Mouse (Mus musculus): ENCODE measurements at regions not wholly inside any gene's neighbourhood (a gene's known extent, or its start where the extent isn't known, plus 50 kb on each side); places are given as distances from the start of the nearest gene placed in this dataset.

GRCm38 (mm10) chr15:25269345-25269996 lies 144.1 kb downstream of the Basp1 start:
- H3K4me3 ChIP-seq (ENCODE audit: low read depth, low read length), result no peak overlapping the region
- no peak overlapping the region for H3K9ac ChIP-seq (replicated peaks; ENCODE audit: low read depth, low read length)
- peak; percentile 63; the same call in 1 of the 2 replicates for ATAC-seq (ENCODE audit: low read depth)
- H3K27ac ChIP-seq (ENCODE audit: low read depth, low read length), result no peak overlapping the region
- H3K36me3 ChIP-seq (ENCODE audit: control insufficient read depth, insufficient read depth, low read length), result no peaks in the 10 kb centered on the region
- H3K4me2 ChIP-seq (ENCODE audit: low read depth, low read length), result no peak overlapping the region
- H3K27me3 ChIP-seq (ENCODE audit: control insufficient read depth, insufficient read depth, low read length), result no peaks in the 10 kb centered on the region
- H3K9me3 ChIP-seq (ENCODE audit: control insufficient read depth, low read length), result no peaks in the 10 kb centered on the region
- H3K4me1 ChIP-seq (ENCODE audit: control insufficient read depth, insufficient read depth, low read length), result no peaks in the 10 kb centered on the region
- 59% methylated on average over 12 of the region's 12 CpGs for WGBS

- Histone ChIP-seq H3K9ac (replicated peaks; ENCODE audit: low read depth, low read length) (no peak overlapping the region), H3K9me3 (ENCODE audit: control insufficient read depth, low read length) (no peaks in the 10 kb centered on the region), H3K36me3 (ENCODE audit: control insufficient read depth, insufficient read depth, low read length) (no peaks in the 10 kb centered on the region), H3K4me3 (ENCODE audit: low read depth, low read length) (no peak overlapping the region), H3K27ac (ENCODE audit: low read depth, low read length) (no peak overlapping the region), H3K27me3 (ENCODE audit: control insufficient read depth, insufficient read depth, low read length) (no peaks in the 10 kb centered on the region), H3K4me1 (ENCODE audit: control insufficient read depth, insufficient read depth, low read length) (no peaks in the 10 kb centered on the region), H3K4me2 (ENCODE audit: low read depth, low read length) (no peak overlapping the region)
- WGBS, result 82% methylated on average over 2 of the region's 2 CpGs
- ATAC-seq (ENCODE audit: low read depth), result no peak
Measured at GRCm38 (mm10) chr15:25268436-25268835, 145.1 kb downstream of the Basp1 start.

GRCm38 (mm10) chr15:25267509-25267908 lies 146.1 kb downstream of the Basp1 start:
- no peak for ATAC-seq (ENCODE audit: low read depth)
- Histone ChIP-seq H3K4me2 (ENCODE audit: low read depth, low read length) (no peak overlapping the region), H3K4me1 (ENCODE audit: control insufficient read depth, insufficient read depth, low read length) (no peaks in the 10 kb centered on the region), H3K4me3 (ENCODE audit: low read depth, low read length) (no peak overlapping the region), H3K9me3 (ENCODE audit: control insufficient read depth, low read length) (no peaks in the 10 kb centered on the region), H3K36me3 (ENCODE audit: control insufficient read depth, insufficient read depth, low read length) (no peaks in the 10 kb centered on the region), H3K9ac (replicated peaks; ENCODE audit: low read depth, low read length) (no peak overlapping the region), H3K27ac (ENCODE audit: low read depth, low read length) (no peak overlapping the region), H3K27me3 (ENCODE audit: control insufficient read depth, insufficient read depth, low read length) (no peaks in the 10 kb centered on the region)
- 93% methylated on average over 3 of the region's 3 CpGs for WGBS

GRCm38 (mm10) chr15:25252648-25253567 lies 160.7 kb downstream of the Basp1 start:
- no peaks in the 10 kb centered on the region for H3K36me3 ChIP-seq (ENCODE audit: control insufficient read depth, insufficient read depth, low read length)
- no peaks in the 10 kb centered on the region for H3K27me3 ChIP-seq (ENCODE audit: control insufficient read depth, insufficient read depth, low read length)
- 0 out of 2 replicates have a peak overlapping the region, but pooled peaks have one; percentile 2 for H3K27ac ChIP-seq (ENCODE audit: low read depth, low read length)
- peaks cover 3% of the 10 kb centered on the region; the same call in 1 of the 2 replicates for H3K4me1 ChIP-seq (ENCODE audit: control insufficient read depth, insufficient read depth, low read length)
- peak; percentile 92 for ATAC-seq (ENCODE audit: low read depth)
- H3K4me2 ChIP-seq (ENCODE audit: low read depth, low read length), result no peak overlapping the region
- no peak overlapping the region for H3K4me3 ChIP-seq (ENCODE audit: low read depth, low read length)
- H3K9me3 ChIP-seq (ENCODE audit: control insufficient read depth, low read length), result no peaks in the 10 kb centered on the region
- 49% methylated on average over 13 of the region's 13 CpGs for WGBS
- no peak overlapping the region for H3K9ac ChIP-seq (replicated peaks; ENCODE audit: low read depth, low read length)

GRCm38 (mm10) chr15:25245631-25246030 lies 167.9 kb downstream of the Basp1 start:
- WGBS, result 95% methylated on average over 8 of the region's 8 CpGs
- no peak overlapping the region for H3K27ac ChIP-seq (ENCODE audit: low read depth, low read length)
- ATAC-seq (ENCODE audit: low read depth), result no peak
- no peak overlapping the region for H3K4me3 ChIP-seq (ENCODE audit: low read depth, low read length)
- no peaks in the 10 kb centered on the region for H3K36me3 ChIP-seq (ENCODE audit: control insufficient read depth, insufficient read depth, low read length)
- H3K9me3 ChIP-seq (ENCODE audit: control insufficient read depth, low read length), result no peaks in the 10 kb centered on the region
- H3K4me2 ChIP-seq (ENCODE audit: low read depth, low read length), result no peak overlapping the region
- H3K27me3 ChIP-seq (ENCODE audit: control insufficient read depth, insufficient read depth, low read length), result no peaks in the 10 kb centered on the region
- no peak overlapping the region for H3K9ac ChIP-seq (replicated peaks; ENCODE audit: low read depth, low read length)
- H3K4me1 ChIP-seq (ENCODE audit: control insufficient read depth, insufficient read depth, low read length), result no peaks in the 10 kb centered on the region

GRCm38 (mm10) chr15:25237665-25238664 lies 175.6 kb downstream of the Basp1 start:
- Histone ChIP-seq H3K27me3 (ENCODE audit: control insufficient read depth, insufficient read depth, low read length) (no peaks in the 10 kb centered on the region), H3K4me2 (ENCODE audit: low read depth, low read length) (no peak overlapping the region; the same call in 1 of the 2 replicates), H3K9me3 (ENCODE audit: control insufficient read depth, low read length) (no peaks in the 10 kb centered on the region), H3K4me1 (ENCODE audit: control insufficient read depth, insufficient read depth, low read length) (0 out of 2 replicates have a peak, but pooled peaks cover 3% of the 10 kb centered on the region), H3K9ac (replicated peaks; ENCODE audit: low read depth, low read length) (no peak overlapping the region), H3K27ac (ENCODE audit: low read depth, low read length) (peak overlapping the region; percentile 30; the same call in 1 of the 2 replicates), H3K4me3 (ENCODE audit: low read depth, low read length) (no peak overlapping the region), H3K36me3 (ENCODE audit: control insufficient read depth, insufficient read depth, low read length) (no peaks in the 10 kb centered on the region)
- WGBS, result 56% methylated on average over 18 of the region's 18 CpGs
- peak; percentile 71 for ATAC-seq (ENCODE audit: low read depth)

- 0 out of 2 replicates have a peak, but pooled peaks cover 3% of the 10 kb centered on the region for H3K4me1 ChIP-seq (ENCODE audit: control insufficient read depth, insufficient read depth, low read length)
- H3K9me3 ChIP-seq (ENCODE audit: control insufficient read depth, low read length), result no peaks in the 10 kb centered on the region
- H3K27ac ChIP-seq (ENCODE audit: low read depth, low read length), result no peak overlapping the region
- no peaks in the 10 kb centered on the region for H3K36me3 ChIP-seq (ENCODE audit: control insufficient read depth, insufficient read depth, low read length)
- no peaks in the 10 kb centered on the region for H3K27me3 ChIP-seq (ENCODE audit: control insufficient read depth, insufficient read depth, low read length)
- no peak overlapping the region for H3K4me2 ChIP-seq (ENCODE audit: low read depth, low read length)
- 51% methylated on average over 6 of the region's 6 CpGs for WGBS
- H3K4me3 ChIP-seq (ENCODE audit: low read depth, low read length), result no peak overlapping the region
- no peak for ATAC-seq (ENCODE audit: low read depth)
- H3K9ac ChIP-seq (replicated peaks; ENCODE audit: low read depth, low read length), result no peak overlapping the region
Measured at GRCm38 (mm10) chr15:25236191-25236723, 177.3 kb downstream of the Basp1 start.

- no peak for ATAC-seq (ENCODE audit: low read depth)
- H3K4me2 ChIP-seq (ENCODE audit: low read depth, low read length), result no peak overlapping the region
- no peaks in the 10 kb centered on the region for H3K36me3 ChIP-seq (ENCODE audit: control insufficient read depth, insufficient read depth, low read length)
- H3K4me1 ChIP-seq (ENCODE audit: control insufficient read depth, insufficient read depth, low read length), result 0 out of 2 replicates have a peak, but pooled peaks cover 3% of the 10 kb centered on the region
- no peaks in the 10 kb centered on the region for H3K27me3 ChIP-seq (ENCODE audit: control insufficient read depth, insufficient read depth, low read length)
- no peak overlapping the region for H3K27ac ChIP-seq (ENCODE audit: low read depth, low read length)
- H3K9ac ChIP-seq (replicated peaks; ENCODE audit: low read depth, low read length), result no peak overlapping the region
- H3K4me3 ChIP-seq (ENCODE audit: low read depth, low read length), result no peak overlapping the region
- H3K9me3 ChIP-seq (ENCODE audit: control insufficient read depth, low read length), result no peaks in the 10 kb centered on the region
- 94% methylated on average over 10 of the region's 10 CpGs for WGBS
Measured at GRCm38 (mm10) chr15:25234064-25234700, 179.4 kb downstream of the Basp1 start.
